Mouse (Mus musculus) limb, embryonic 11.5 days (tissue): Measurements from ENCODE around the gene Natd1. TPM values are rescaled to one million over a fixed set of nuclear protein-coding genes. Genes with fewer than 3 reads are reported as not detected.

Experiments used
- ATAC-seq: fragments of 200-750 bp; cut with Nextera tagmentation; 2 replicates; pipeline ENCODE4 v1.8.0; 2017; ENCODE audit warnings: low read depth; ENCODE audit not compliant: insufficient number of reproducible peaks, low FRiP score, low TSS enrichment
- DNase-seq: peaks from one replicate; pipeline ENCODE4 v3.0.0-alpha.2; 2015; ENCODE audit warnings: low spot score
- H3K27ac ChIP-seq: fragments of 300-500 bp; sonication (generic); replicated peaks from 2 replicates; pipeline ENCODE4 v1.5.1; 2014; ENCODE audit warnings: low read depth, mild to moderate bottlenecking, low read length
- H3K27me3 ChIP-seq: fragments of 300-500 bp; sonication (generic); 2 replicates; pipeline ENCODE4 v1.6.1; 2014; ENCODE audit warnings: mild to moderate bottlenecking, low read length, mixed read lengths; ENCODE audit not compliant: control insufficient read depth, insufficient read depth
- H3K36me3 ChIP-seq: fragments of 300-500 bp; sonication (generic); 2 replicates; pipeline ENCODE4 v1.6.1; 2014; ENCODE audit warnings: mild to moderate bottlenecking, low read length, moderate library complexity, mixed read lengths; ENCODE audit not compliant: control insufficient read depth, insufficient read depth
- H3K4me1 ChIP-seq: fragments of 300-500 bp; sonication (generic); 2 replicates; pipeline ENCODE4 v1.6.1; 2014; ENCODE audit warnings: low read length, mixed read lengths; ENCODE audit not compliant: control insufficient read depth, insufficient read depth
- H3K4me2 ChIP-seq: fragments of 300-500 bp; sonication (generic); 2 replicates; pipeline ENCODE4 v1.6.1; 2014; ENCODE audit warnings: low read depth, mild to moderate bottlenecking, moderate library complexity; ENCODE audit not compliant: severe bottlenecking
- H3K4me3 ChIP-seq: fragments of 300-500 bp; sonication (generic); 2 replicates; pipeline ENCODE4 v1.5.1; 2014; ENCODE audit warnings: low read depth, low read length
- H3K9ac ChIP-seq: fragments of 300-500 bp; sonication (generic); 2 replicates; pipeline ENCODE4 v1.6.1; 2014; ENCODE audit warnings: mild to moderate bottlenecking, low read length
- H3K9me3 ChIP-seq: fragments of 300-500 bp; sonication (generic); 2 replicates; pipeline ENCODE4 v1.6.1; 2016; ENCODE audit warnings: low read length; ENCODE audit not compliant: control insufficient read depth
- WGBS: fragments of 180-500 bp; shearing (Covaris S2); extraction: QIAGEN DNeasy Blood & Tissue Kit; methylation state at CpG from one replicate; pipeline ENCODE4 v1.1.7; 2014; 5-methylcytosine and 5-hydroxymethylcytosine counted together
- polyA plus RNA-seq: library from polyadenylated mRNA; unstranded; fragments of >200 nt; fragmentation: Nextera tagmentation; extraction: Ambion mirVana; gene quantifications from 2 replicates; pipeline ENCODE4 v1.2.1, GENCODE M21; 2014

Gene Natd1
- polyA plus RNA-seq, 1 experiment from 2014 or later: 18.3 TPM

DNA sequence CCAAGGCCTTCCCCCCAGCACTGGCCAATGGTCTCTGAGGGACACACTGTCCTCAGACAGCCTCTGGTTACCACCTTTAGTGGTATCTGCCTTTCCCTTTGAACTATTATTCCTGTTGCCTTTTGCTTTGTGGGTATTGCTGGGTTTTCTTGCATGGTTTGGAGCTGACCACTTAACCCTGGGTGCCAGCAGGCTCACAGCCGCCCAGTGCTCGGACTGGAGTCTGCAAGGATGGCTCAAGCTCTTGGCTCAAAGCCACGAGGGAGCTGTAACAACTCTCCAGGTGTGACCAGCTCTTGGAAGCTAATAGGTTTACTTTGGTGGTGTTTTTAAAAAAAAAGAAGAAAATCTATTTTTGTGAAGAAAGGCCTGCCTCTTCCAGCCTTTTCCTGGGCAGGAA, 37.8 kb upstream of the Natd1 start:
- ATAC-seq (no peak), DNase-seq (no peak)
- WGBS: 87% methylated on average over 3 of the region's 3 CpGs
- H3K4me1 ChIP-seq: no peaks in the 10 kb centered on the region
- H3K36me3 ChIP-seq: peaks cover 13% of the 10 kb centered on the region
- no peaks in the 10 kb centered on the region for H3K9me3 ChIP-seq
- H3K4me3 ChIP-seq: no peak overlapping the region
- no peak overlapping the region for H3K9ac ChIP-seq
- H3K27me3 ChIP-seq: no peaks in the 10 kb centered on the region
- no peak overlapping the region for H3K27ac ChIP-seq
- no peak overlapping the region for H3K4me2 ChIP-seq

DNA sequence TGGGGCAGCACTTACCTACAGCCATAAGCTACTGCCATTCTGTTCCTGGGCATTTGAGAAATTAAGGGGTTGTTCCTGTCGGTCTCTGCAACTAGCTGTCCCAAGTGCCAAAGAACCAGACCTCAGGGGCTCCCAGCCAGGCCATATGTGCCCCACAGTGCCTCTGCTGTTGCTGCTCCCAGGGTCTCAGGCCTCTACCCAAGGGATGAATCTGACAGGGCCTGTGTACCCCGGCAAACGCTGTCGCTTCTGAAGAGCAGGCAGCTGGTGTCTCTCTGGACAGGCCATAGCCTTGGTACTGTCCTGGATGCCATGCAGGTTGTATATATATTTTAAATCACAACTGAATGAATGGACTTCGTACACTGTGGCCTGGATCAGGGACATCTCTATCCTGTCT, 37.3 kb upstream of the Natd1 start:
- no peaks in the 10 kb centered on the region for H3K9me3 ChIP-seq
- H3K36me3 ChIP-seq: peaks cover 13% of the 10 kb centered on the region
- ATAC-seq: no peak
- 91% methylated on average over 5 of the region's 5 CpGs for WGBS
- DNase-seq: no peak
- no peak overlapping the region for H3K27ac ChIP-seq
- H3K9ac ChIP-seq: no peak overlapping the region
- no peak overlapping the region for H3K4me3 ChIP-seq
- no peaks in the 10 kb centered on the region for H3K4me1 ChIP-seq
- H3K4me2 ChIP-seq: no peak overlapping the region
- H3K27me3 ChIP-seq: no peaks in the 10 kb centered on the region

DNA sequence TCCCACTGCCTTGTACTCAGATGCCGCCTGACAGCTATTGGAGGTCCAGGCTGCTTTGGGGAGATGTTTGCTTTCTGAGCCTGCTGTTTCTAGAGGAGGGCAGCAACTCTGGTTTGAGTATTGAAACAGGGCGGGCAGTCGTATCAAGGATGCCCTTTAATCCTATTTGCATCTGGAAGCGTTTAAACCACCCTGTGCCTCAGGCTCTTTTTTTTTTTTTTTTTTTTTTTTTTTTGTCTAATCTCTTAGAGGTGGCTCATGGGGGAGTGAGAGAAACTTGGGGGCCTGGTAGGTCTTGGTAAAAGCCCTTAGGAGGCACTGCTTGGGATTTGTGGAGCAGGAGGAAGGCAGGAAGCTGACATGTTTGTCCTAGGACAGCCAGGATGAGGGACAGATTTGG, 30.5 kb upstream of the Natd1 start:
- no peak overlapping the region for H3K9ac ChIP-seq
- H3K27ac ChIP-seq: no peak overlapping the region
- no peaks in the 10 kb centered on the region for H3K27me3 ChIP-seq
- DNase-seq: no peak
- H3K4me1 ChIP-seq: peaks cover 3% of the 10 kb centered on the region; the same call in 1 of the 2 replicates
- no peak for ATAC-seq
- 45% methylated on average over 4 of the region's 4 CpGs for WGBS
- no peaks in the 10 kb centered on the region for H3K9me3 ChIP-seq
- peaks cover 23% of the 10 kb centered on the region for H3K36me3 ChIP-seq
- no peak overlapping the region for H3K4me2 ChIP-seq
- no peak overlapping the region for H3K4me3 ChIP-seq

DNA sequence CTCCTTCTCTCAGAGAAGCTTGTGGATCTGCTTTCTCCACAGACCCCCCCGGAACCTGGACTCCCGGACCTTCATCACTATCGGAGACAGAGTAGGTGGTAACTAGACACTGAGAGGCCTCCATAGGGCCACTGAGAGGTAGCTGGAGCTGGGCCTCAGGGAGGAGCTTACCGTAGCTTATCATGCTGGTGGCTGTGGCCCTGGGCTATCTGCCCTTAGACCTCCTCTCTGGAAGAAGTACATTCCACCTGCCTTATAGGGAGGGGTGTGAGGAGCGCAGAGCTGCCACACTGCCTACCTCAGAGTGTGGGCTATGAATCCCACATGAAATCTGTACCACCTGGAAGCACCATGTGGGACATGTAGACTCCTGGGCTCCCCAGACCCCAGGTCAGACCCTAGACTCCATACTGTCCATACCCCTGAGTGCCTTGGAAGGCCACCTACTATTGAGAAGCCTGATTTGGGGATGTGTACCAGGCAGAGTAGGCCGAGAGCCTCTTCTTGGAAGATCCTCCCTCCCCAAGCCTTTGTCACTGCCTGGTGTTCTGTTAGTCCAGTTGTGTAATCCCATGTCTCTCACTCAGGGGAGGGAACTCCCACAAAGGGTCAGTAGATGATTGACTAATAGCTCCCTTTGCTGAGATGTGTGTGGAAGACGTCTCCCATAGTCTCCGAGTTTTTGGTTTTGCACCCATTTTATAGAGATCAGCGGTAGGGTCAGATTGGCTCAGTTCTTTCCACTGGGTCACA, 27.9 kb upstream of the Natd1 start:
- DNase-seq: no peak
- Histone ChIP-seq H3K4me2 (no peak overlapping the region), H3K27ac (no peak overlapping the region)

DNA sequence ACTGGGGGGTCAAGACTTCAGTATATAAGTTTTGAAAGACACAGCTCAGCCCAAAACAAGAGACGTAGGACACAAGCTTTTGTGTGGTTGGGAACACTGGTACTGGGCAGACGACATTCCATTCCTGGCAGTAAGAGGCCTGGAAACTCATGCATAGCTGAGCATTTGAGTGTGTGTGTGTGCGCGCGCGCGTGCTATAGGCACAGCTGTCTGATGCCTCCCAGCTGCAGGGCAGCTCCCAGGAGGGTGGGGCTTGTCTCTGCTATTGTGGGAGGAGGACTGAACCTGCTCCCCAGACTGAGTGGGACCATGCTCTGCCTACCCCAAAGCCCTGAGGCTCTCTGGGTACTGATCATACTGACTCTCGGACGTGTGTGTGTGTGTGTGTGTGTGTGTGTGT, 26.8 kb upstream of the Natd1 start:
- H3K9me3 ChIP-seq: no peaks in the 10 kb centered on the region
- peak; percentile 47; the same call in 1 of the 2 replicates for ATAC-seq
- 74% methylated on average over 9 of the region's 9 CpGs for WGBS
- no peak overlapping the region for H3K9ac ChIP-seq
- peaks cover 16% of the 10 kb centered on the region for H3K36me3 ChIP-seq
- no peaks in the 10 kb centered on the region for H3K27me3 ChIP-seq
- peak; percentile 41 for DNase-seq
- no peak overlapping the region for H3K27ac ChIP-seq
- peaks cover 3% of the 10 kb centered on the region; the same call in 1 of the 2 replicates for H3K4me1 ChIP-seq
- H3K4me2 ChIP-seq: no peak overlapping the region
- H3K4me3 ChIP-seq: no peak overlapping the region

More for the DNA sequence above, 27.9 kb upstream of the Natd1 start:
- 93% methylated on average over 9 of the region's 9 CpGs for WGBS
- H3K9ac ChIP-seq: no peak overlapping the region
- peaks cover 3% of the 10 kb centered on the region; the same call in 1 of the 2 replicates for H3K4me1 ChIP-seq
- no peak for ATAC-seq
- H3K36me3 ChIP-seq: peaks cover 17% of the 10 kb centered on the region
- no peaks in the 10 kb centered on the region for H3K9me3 ChIP-seq
- no peak overlapping the region for H3K4me3 ChIP-seq
- H3K27me3 ChIP-seq: no peaks in the 10 kb centered on the region

DNA sequence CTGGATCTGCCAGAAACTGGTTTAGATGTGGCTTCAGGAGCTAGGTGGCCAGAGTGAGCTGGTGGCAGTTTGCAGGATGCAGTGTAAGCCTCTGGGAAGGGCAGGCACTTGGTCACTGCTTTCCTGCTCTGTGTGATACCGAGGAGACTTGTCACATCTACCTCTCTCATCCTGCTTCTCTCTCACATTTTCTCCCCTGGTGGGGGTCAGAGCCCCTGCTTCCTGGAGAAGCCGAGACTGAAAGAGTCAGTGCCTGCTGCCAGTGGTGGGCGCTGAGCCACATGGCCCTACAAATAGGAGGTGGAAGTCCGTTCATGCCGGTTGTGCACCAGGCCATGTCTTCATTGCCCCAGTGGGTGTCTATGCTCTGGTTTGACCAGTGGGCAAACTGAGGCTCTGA, 26.0 kb upstream of the Natd1 start:
- no peak overlapping the region for H3K4me3 ChIP-seq
- H3K36me3 ChIP-seq: peaks cover 10% of the 10 kb centered on the region
- 84% methylated on average over 5 of the region's 5 CpGs for WGBS
- DNase-seq (no peak), ATAC-seq (no peak)
- H3K9ac ChIP-seq: no peak overlapping the region
- H3K27ac ChIP-seq: no peak overlapping the region
- H3K9me3 ChIP-seq: no peaks in the 10 kb centered on the region
- no peak overlapping the region for H3K4me2 ChIP-seq
- no peaks in the 10 kb centered on the region for H3K27me3 ChIP-seq
- peaks cover 3% of the 10 kb centered on the region; the same call in 1 of the 2 replicates for H3K4me1 ChIP-seq

DNA sequence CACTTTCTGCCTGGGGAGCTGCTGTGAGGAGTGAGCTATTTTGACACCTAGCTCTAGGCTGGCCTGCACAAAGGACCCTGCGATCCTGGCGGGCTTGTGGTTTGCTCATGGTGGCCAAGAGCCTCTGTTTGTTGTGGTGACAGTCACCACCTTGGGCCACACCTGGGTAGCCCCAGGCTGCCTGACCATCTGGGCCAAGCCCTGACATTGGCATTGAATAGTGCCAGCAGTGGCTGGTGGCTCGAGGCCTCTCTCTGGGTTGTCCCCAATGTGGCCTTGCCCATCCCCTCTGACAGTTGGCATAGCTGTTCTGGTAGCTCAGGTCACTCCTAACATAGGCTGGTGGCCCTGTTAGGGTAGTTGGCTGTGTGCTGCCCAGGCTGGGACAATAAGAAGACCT, 24.9 kb upstream of the Natd1 start:
- H3K4me1 ChIP-seq: peaks cover 3% of the 10 kb centered on the region; the same call in 1 of the 2 replicates
- DNase-seq (no peak), ATAC-seq (no peak)
- 82% methylated on average over 3 of the region's 3 CpGs for WGBS
- H3K4me2 ChIP-seq: no peak overlapping the region
- H3K4me3 ChIP-seq: no peak overlapping the region
- no peak overlapping the region for H3K9ac ChIP-seq
- H3K36me3 ChIP-seq: peaks cover 10% of the 10 kb centered on the region
- H3K9me3 ChIP-seq: no peaks in the 10 kb centered on the region
- no peak overlapping the region for H3K27ac ChIP-seq
- H3K27me3 ChIP-seq: no peaks in the 10 kb centered on the region

DNA sequence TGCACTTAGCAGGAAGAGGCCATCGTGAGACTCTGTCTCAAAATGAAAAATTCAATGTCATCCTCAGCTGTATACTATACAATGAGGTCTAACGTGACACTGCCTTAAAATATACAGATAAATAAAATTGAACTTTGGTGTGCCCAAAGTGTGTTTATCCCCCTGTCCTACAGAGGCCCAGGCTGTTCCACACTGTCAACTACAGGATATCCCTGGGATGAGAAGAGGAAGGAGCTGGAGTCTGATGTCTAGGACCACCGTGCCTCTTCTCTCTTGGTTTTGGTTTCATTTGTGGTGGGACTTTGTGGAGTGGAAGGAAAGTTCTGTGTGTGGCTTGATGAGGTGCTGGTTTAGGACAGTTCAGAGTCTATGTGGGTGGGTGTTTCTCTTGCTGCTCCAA, 23.1 kb upstream of the Natd1 start:
- 89% methylated on average over 3 of the region's 3 CpGs for WGBS
- Histone ChIP-seq H3K4me3 (no peak overlapping the region), H3K27ac (no peak overlapping the region), H3K36me3 (peaks cover 2% of the 10 kb centered on the region; the same call in 1 of the 2 replicates), H3K4me1 (peaks cover 13% of the 10 kb centered on the region; the same call in 1 of the 2 replicates), H3K4me2 (no peak overlapping the region), H3K9ac (no peak overlapping the region), H3K27me3 (no peaks in the 10 kb centered on the region), H3K9me3 (no peaks in the 10 kb centered on the region)
- DNase-seq: no peak
- ATAC-seq: no peak
